Mouse (Mus musculus) frontal cortex, postnatal 25 days (tissue): ENCODE measurements around the gene Gm28845.
"Not testable (repeated sequence)": the region's sequence is repeated elsewhere in the genome, so short reads cannot be mapped to it uniquely, and the experiment has no call there.

ENCODE experiments used
- DNase-seq, 2 experiments: peaks; one replicate each; pipeline ENCODE4 v3.0.0; 2022; ENCODE audit warnings: low spot score in 2 of 2

The Gm28845 gene

DNA sequence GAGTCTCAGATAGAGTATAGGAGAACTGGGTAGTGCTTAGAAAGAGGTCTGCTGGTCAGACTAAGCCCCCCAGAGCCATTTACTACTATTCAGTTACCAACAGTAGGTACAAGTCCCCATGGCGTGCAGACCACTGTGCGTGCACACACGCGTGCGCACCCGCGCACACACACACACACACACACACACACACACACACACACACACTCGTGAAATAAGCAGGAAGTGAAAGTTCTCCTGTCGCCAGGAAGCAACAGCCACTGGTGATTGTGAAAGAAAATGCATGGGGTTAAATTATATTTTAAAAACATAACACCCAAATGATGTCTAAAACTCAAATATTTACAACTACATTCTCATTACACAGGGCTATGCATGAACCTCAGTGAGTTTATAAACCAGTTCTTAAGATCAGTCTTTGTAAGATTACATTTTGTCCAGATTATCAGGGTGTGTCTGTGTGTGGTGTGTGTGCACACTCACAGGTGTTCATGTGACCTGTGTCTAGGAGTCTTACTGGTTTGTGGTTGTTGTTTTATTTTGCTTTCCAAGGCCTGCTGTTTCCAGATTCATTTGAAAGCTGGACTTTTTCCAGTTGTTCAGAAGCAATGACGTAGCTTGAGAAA, 11.6 kb downstream of the Gm28845 start:
- DNase-seq = no peak

DNA sequence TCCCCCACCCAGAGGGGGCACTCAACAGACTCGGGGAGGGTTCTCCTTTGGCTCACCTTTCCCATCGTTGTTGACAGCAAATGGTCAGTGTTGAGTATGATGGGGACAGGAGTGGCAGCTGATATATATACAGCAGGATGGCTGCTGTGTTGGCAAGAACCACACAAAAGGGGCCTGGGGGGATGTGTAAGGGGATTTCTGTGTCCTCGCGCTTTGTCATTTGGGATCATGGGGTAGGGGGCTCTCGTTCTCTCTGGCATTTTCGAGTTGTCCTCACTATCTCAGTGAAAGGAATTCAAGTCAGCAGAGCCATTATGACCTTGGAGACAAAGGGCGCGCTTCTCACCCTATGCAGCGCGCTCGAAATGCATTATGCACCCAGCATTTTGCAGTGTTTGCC, 16.1 kb downstream of the Gm28845 start, which contains the start of gene Cryga:
TSS of gene Cryga (minus strand) at position 101 of the 400 bp plus-strand sequence.
- DNase-seq = no peak

DNA sequence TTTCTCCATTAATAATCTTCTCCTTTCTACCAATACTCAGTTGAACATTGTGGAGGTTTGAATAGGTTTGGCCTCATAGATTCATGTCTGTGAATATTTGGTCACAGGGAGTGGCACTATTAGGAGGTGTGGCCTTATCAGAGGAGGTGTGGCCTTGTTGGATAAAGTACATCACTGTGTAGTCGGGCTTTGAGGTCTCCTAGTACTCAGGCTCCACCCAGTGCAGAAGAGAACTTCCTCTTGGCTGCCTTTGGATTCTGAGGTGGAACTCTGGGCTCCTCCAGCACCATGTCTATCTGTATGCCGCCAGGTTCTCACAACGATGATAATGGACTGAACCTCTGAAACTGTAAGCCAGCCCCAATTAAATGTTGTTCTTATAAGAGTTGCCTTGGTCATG, 22.4 kb downstream of the Gm28845 start:
- no peak for DNase-seq

DNA sequence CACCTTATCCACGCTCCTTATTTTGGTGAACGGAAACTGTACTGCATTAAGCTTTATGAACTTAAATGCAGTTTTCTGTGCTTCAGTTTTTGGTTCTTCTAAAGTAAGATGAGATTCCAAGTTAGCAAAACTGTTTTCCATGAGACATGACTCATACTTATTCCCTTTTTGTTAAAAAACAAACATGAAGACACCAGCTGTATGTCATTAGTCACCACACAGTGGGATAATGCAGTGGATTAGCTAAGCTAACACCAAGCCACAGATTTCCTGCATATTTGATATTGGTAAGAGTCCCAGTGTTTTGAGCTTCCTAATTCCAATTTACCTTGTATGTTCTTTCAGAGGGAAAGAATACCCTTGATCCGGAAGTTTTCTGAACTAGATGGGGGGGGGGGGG, 27.8 kb downstream of the Gm28845 start:
- DNase-seq = no peak

DNA sequence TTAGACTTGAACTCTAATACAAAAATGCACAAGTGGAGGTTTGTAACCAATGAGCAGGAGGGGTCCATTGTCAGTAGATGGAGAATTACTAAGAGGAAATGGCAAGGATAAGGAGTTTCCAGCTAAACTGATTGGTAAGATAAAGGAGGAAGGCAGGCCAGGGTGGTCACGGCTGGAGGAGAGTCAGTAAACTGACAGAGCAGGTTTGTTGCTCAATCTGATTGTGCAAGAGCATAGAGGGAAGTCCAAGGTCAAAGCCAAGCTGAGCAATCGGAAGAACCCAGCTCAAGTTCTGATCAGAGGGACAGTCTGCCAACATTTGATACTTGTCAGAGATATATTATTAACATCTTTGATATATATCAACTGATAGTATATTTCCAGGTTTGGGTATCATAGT, 29.0 kb downstream of the Gm28845 start:
- no peak for DNase-seq

DNA sequence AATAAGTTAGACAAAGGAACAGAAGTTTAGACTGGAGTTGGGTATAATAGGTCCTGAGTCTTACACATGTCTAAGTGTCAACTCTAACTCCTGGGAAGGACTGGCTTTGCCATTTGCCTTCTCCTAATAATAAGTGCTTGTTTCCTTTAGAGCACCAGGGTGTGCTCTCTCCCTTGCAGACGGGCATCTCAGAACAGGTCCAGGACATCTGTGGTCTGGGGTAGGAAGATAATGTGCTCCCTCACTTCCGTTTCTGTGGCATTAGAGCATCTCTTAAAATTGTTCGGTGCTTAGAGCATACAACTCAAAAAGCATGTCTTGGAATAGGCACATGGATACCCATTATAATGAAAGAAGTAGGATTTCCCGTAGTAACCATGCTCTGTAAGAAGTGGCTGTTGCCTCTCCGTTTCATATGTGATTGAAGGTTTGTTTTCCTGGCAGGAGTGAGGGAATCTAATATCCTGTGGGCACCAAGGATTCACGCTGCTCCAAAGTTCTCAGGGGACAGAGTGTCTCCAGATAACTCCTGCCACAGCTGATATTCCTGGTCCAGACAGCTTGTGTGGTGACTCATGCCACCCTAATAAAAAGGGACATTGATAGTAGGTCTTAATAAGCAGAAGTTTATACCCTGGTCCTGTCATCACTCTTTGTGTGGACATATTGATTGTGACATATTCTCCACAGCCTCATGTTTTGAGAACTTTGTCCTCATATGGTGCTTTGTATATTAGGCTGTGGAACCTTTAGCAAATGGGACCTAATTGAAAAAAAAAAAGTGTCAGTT, 30.6 kb downstream of the Gm28845 start:
- no peak for DNase-seq

DNA sequence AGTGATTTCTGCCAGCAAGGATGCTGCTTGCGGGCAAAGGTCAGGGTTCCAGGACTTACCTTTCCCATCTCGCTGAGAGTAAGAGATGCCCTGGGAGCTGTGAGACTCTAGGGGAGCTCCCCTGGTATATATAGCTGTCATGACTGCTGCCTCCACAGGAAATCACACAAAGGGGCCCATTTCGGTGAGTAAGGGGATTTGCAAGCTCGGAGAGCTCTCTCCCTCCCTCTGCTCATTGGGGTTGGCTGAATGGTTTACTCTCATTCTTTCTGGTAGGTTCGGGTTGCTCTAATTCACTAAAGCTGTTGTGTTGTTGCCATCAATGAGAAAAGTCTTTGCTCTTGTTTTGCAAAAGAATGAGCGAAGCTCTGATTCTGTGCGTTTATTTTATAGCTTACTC, 37.2 kb downstream of the Gm28845 start, which contains the start of gene Crygb:
TSS of gene Crygb (minus strand) at position 101 of the 400 bp plus-strand sequence.
- no peak for DNase-seq

DNA sequence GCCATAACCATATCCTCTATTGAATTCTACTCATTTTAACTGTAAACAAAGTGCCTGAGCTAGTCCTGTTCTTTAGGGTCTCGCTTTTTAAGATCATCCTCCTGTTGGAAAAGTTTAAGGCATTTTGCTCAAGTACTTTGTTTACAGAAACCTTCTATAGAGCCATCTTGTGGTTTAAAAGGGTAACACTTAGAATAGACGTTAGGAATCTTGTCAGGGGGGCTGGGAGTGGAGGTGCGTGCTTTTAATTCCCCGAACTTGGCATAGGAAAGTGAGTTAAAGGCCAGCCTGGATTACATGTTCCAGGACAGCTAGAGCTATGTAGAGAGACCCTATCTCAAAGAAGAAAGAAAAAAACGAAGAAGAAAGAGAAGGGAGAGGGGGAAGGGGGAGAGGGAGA, 43.8 kb downstream of the Gm28845 start:
- no peak for DNase-seq

DNA sequence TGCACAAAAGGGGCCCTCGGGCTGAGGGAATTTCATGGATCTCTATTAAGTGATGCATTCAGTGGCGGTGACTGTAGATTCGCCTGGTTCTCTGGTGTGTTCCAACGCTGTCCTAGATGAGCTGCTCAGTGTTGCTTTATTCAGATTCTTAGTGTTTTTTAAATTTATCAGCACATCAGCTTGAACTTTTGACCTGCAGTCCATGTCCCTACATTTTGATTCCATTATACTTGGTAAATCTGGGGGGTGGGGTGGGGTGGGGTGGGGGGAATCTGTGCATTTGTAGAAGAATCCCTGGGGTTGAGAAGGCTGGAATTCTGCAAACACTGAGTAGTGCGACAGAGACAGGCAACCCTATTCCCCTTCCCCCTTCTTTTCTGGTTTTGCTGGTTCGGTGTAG, 45.8 kb downstream of the Gm28845 start, which contains the start of gene Crygc:
TSS of gene Crygc (minus strand) at position 101 of the 400 bp plus-strand sequence.
- no peak for DNase-seq

DNA sequence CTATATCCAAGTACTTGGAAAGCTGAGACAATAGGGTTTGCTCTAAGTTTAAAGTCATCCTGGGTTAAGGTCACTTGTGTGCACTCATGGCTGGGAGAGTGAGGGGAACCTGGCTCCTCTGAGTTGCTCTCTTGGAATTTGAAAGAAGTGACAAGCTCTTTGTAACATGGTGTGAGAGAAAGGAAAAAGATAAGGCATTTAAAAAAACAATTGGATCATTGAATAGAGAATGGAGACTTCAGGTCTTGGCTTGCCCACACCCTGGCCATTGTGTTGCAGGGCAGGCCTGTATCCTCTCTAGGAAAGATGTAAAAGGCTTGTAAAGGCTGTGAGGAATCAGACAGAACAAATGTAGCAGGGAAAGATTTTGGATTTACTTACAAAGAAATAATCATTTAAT, 51.5 kb downstream of the Gm28845 start:
- DNase-seq = no peak

DNA sequence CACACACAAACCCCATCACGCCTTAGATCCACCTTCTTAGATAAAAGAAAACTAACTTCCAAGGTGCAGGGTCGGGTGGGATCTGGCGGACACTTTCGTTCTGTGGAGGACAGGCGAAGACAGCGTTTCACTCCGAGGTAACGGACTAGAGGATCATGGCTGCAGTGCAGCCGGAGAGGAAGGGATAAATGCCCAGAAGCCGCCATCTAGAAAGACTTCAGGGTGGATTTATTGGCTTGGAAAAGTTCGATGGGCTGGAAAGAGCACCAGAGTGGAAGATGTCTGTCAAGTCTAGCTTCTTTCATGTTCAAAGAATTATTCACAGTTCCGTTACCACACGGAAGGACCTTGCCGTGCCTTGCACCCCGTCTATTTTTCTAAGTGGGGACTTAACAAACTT, 55.2 kb downstream of the Gm28845 start:
- DNase-seq = no peak

DNA sequence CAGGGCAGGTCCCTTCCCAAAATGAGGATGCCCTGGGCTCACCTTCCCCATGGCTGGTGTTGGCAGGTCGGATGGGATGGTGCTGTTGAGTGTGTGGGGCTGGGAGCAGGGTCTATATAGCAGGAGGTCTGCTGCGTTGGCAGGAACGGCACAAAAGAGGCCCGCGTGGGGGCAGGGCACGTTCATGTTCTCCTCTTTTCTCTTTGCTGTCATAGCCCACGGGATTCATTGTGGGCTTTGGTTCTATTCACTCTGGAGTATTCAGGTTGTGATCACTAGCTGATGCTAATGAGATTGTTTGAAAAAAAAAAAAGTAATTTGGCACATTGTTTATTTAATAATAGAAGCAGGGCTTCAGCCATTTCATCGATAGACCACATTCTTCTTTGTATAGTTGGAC, 56.0 kb downstream of the Gm28845 start, which contains the start of gene Crygd:
TSS of gene Crygd (minus strand) at position 101 of the 400 bp plus-strand sequence.
- DNase-seq = no peak

DNA sequence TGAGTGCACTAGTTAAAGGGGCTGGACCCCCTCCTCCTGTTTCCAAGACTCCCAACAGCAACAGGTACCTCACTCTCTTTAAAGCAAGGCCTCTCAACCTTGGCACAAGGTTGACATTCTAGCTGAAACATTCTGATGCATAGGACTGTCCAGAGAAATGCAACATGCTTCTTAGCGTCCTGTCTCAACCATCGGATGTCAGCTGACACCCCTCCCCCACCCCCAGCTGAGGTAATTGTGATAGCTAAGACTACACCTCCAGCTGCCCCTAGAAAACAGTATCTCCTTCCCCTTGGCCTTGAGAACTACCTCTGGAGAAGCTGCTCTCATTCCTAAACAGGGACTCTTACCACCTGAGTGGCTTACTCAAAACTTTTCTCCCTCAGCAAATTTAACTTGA, 67.2 kb downstream of the Gm28845 start:
- no peak for DNase-seq

DNA sequence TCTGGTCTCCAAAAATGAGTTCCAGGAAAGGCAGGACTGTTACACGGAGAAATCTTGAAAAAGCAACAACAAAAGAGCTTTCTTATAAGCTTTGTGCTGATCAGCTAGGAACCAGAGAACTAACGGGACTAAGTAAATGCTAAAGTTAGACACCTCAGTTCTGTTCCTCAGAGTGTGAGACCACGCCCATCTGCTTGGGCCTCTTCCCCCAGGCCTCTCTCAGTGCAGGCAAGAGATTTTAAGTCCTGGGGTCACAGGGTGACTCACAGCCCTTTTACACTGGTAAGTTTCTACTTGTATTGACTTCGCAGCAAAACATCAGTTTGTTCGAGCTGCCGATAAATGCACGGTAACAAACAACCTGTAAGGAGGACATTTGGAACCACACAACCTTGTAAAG, 67.7 kb downstream of the Gm28845 start:
- DNase-seq = no peak

DNA sequence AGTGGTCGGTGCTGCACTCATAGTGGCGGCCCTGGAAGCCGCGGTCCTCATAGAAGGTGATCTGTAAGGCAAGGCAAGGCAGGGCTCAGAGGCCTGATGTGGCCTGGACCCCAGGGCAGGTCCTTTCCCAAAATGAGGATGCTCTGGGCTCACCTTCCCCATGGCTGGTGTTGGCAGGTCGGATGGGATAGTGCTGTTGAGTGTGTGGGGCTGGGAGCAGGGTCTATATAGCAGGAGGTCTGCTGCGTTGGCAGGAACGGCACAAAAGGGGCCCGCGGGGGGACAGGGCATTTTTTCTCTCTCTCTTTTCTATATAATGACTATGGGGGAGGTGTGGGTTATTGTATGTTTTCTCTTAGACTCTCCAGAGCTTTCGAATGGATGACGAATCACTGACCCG, 68.4 kb downstream of the Gm28845 start, which contains the start of gene Cryge:
TSS of gene Cryge (minus strand) at position 198 of the 400 bp plus-strand sequence.
- DNase-seq = not testable (repeated sequence)
